Mouse (Mus musculus): ENCODE measurements at regions not wholly inside any gene's neighbourhood (a gene's known extent, or its start where the extent isn't known, plus 50 kb on each side); places are given as distances from the start of the nearest gene placed in this dataset.
A peak's percentile ranks its signal among the peaks of the same experiment; 100 is the strongest.

GRCm38 (mm10) chr12:46507829-46508228, 310.9 kb downstream of the Nova1 start:
- no peaks in the 10 kb centered on the region for H3K36me3 ChIP-seq
- no peak overlapping the region for H3K4me2 ChIP-seq (replicated peaks)
- H3K4me3 ChIP-seq (replicated peaks) = no peak overlapping the region
- no peaks in the 10 kb centered on the region for H3K9me3 ChIP-seq (replicated peaks)
- WGBS = 87% methylated on average over 3 of the region's 3 CpGs
- ATAC-seq (ENCODE audit: insufficient number of reproducible peaks, low FRiP score, low TSS enrichment, low read depth) = no peak
- H3K4me1 ChIP-seq = no peaks in the 10 kb centered on the region
- H3K27ac ChIP-seq (replicated peaks) = no peak overlapping the region
- H3K9ac ChIP-seq = no peak overlapping the region
- no peaks in the 10 kb centered on the region for H3K27me3 ChIP-seq

GRCm38 (mm10) chr12:46492465-46492864, 326.3 kb downstream of the Nova1 start:
- H3K4me1 ChIP-seq = no peaks in the 10 kb centered on the region
- H3K9ac ChIP-seq = no peak overlapping the region
- ATAC-seq (ENCODE audit: insufficient number of reproducible peaks, low FRiP score, low TSS enrichment, low read depth) = no peak
- no peak overlapping the region for H3K4me3 ChIP-seq (replicated peaks)
- 88% methylated on average over 6 of the region's 6 CpGs for WGBS
- H3K4me2 ChIP-seq (replicated peaks) = no peak overlapping the region
- H3K27me3 ChIP-seq = no peaks in the 10 kb centered on the region
- H3K27ac ChIP-seq (replicated peaks) = no peak overlapping the region
- no peaks in the 10 kb centered on the region for H3K36me3 ChIP-seq
- H3K9me3 ChIP-seq (replicated peaks) = no peaks in the 10 kb centered on the region

GRCm38 (mm10) chr12:46450888-46451287, 367.8 kb downstream of the Nova1 start:
- Histone ChIP-seq H3K4me3 (replicated peaks) (no peak overlapping the region), H3K27ac (replicated peaks) (no peak overlapping the region), H3K9ac (no peak overlapping the region), H3K4me1 (no peaks in the 10 kb centered on the region), H3K4me2 (replicated peaks) (no peak overlapping the region), H3K27me3 (no peaks in the 10 kb centered on the region), H3K9me3 (replicated peaks) (no peaks in the 10 kb centered on the region), H3K36me3 (no peaks in the 10 kb centered on the region)
- no peak for ATAC-seq (ENCODE audit: insufficient number of reproducible peaks, low FRiP score, low TSS enrichment, low read depth)

GRCm38 (mm10) chr12:46444644-46445313, 373.9 kb downstream of the Nova1 start:
- 76% methylated on average over 7 of the region's 7 CpGs for WGBS
- H3K36me3 ChIP-seq = no peaks in the 10 kb centered on the region
- H3K27ac ChIP-seq (replicated peaks) = no peak overlapping the region
- H3K27me3 ChIP-seq = no peaks in the 10 kb centered on the region
- H3K4me3 ChIP-seq (replicated peaks) = no peak overlapping the region
- no peak overlapping the region for H3K9ac ChIP-seq
- no peaks in the 10 kb centered on the region for H3K4me1 ChIP-seq
- no peak overlapping the region for H3K4me2 ChIP-seq (replicated peaks)
- H3K9me3 ChIP-seq (replicated peaks) = no peaks in the 10 kb centered on the region
- ATAC-seq (ENCODE audit: insufficient number of reproducible peaks, low FRiP score, low TSS enrichment, low read depth) = no peak

- Histone ChIP-seq H3K4me2 (replicated peaks) (no peak overlapping the region), H3K9ac (no peak overlapping the region), H3K27me3 (no peaks in the 10 kb centered on the region), H3K9me3 (replicated peaks) (no peaks in the 10 kb centered on the region), H3K4me1 (no peaks in the 10 kb centered on the region), H3K27ac (replicated peaks) (no peak overlapping the region), H3K36me3 (no peaks in the 10 kb centered on the region), H3K4me3 (replicated peaks) (no peak overlapping the region)
- no peak for ATAC-seq (ENCODE audit: insufficient number of reproducible peaks, low FRiP score, low TSS enrichment, low read depth)
- 77% methylated on average over 4 of the region's 4 CpGs for WGBS
Observed at GRCm38 (mm10) chr12:46419591-46419990, 399.1 kb downstream of the Nova1 start.

- Histone ChIP-seq H3K27me3 (no peaks in the 10 kb centered on the region), H3K9ac (no peak overlapping the region), H3K4me3 (replicated peaks) (no peak overlapping the region), H3K27ac (replicated peaks) (no peak overlapping the region), H3K9me3 (replicated peaks) (no peaks in the 10 kb centered on the region), H3K36me3 (no peaks in the 10 kb centered on the region), H3K4me1 (no peaks in the 10 kb centered on the region), H3K4me2 (replicated peaks) (no peak overlapping the region)
- 78% methylated on average over 4 of the region's 4 CpGs for WGBS
- no peak for ATAC-seq (ENCODE audit: insufficient number of reproducible peaks, low FRiP score, low TSS enrichment, low read depth)
Observed at GRCm38 (mm10) chr12:46418990-46419389, 399.7 kb downstream of the Nova1 start.

- H3K36me3 ChIP-seq = no peaks in the 10 kb centered on the region
- H3K4me1 ChIP-seq = no peaks in the 10 kb centered on the region
- no peak overlapping the region for H3K27ac ChIP-seq (replicated peaks)
- no peaks in the 10 kb centered on the region for H3K27me3 ChIP-seq
- no peak overlapping the region for H3K9ac ChIP-seq
- WGBS = 69% methylated on average over 3 of the region's 3 CpGs
- no peak overlapping the region for H3K4me2 ChIP-seq (replicated peaks)
- H3K4me3 ChIP-seq (replicated peaks) = no peak overlapping the region
- ATAC-seq (ENCODE audit: insufficient number of reproducible peaks, low FRiP score, low TSS enrichment, low read depth) = no peak
- H3K9me3 ChIP-seq (replicated peaks) = no peaks in the 10 kb centered on the region
Observed at GRCm38 (mm10) chr12:46416765-46417404, 401.8 kb downstream of the Nova1 start.

GRCm38 (mm10) chr12:46416250-46416649, 402.5 kb downstream of the Nova1 start:
- Histone ChIP-seq H3K36me3 (no peaks in the 10 kb centered on the region), H3K4me1 (no peaks in the 10 kb centered on the region), H3K4me2 (replicated peaks) (no peak overlapping the region), H3K9ac (no peak overlapping the region), H3K27me3 (no peaks in the 10 kb centered on the region), H3K27ac (replicated peaks) (no peak overlapping the region), H3K9me3 (replicated peaks) (no peaks in the 10 kb centered on the region), H3K4me3 (replicated peaks) (no peak overlapping the region)
- no peak for ATAC-seq (ENCODE audit: insufficient number of reproducible peaks, low FRiP score, low TSS enrichment, low read depth)

GRCm38 (mm10) chr12:46405674-46406073, 413.1 kb downstream of the Nova1 start:
- H3K4me1 ChIP-seq = no peaks in the 10 kb centered on the region
- H3K27me3 ChIP-seq = no peaks in the 10 kb centered on the region
- ATAC-seq (ENCODE audit: insufficient number of reproducible peaks, low FRiP score, low TSS enrichment, low read depth) = no peak
- H3K4me2 ChIP-seq (replicated peaks) = no peak overlapping the region
- no peak overlapping the region for H3K4me3 ChIP-seq (replicated peaks)
- no peaks in the 10 kb centered on the region for H3K9me3 ChIP-seq (replicated peaks)
- no peak overlapping the region for H3K27ac ChIP-seq (replicated peaks)
- no peak overlapping the region for H3K9ac ChIP-seq
- no peaks in the 10 kb centered on the region for H3K36me3 ChIP-seq

GRCm38 (mm10) chr12:46399653-46399975, 419.1 kb downstream of the Nova1 start:
- peak overlapping the region; percentile 82 for H3K4me2 ChIP-seq (replicated peaks)
- no peak for ATAC-seq (ENCODE audit: insufficient number of reproducible peaks, low FRiP score, low TSS enrichment, low read depth)
- H3K4me3 ChIP-seq (replicated peaks) = peak overlapping the region; percentile 51
- no peaks in the 10 kb centered on the region for H3K9me3 ChIP-seq (replicated peaks)
- WGBS = 1% methylated on average over 14 of the region's 14 CpGs
- H3K9ac ChIP-seq = peak overlapping the region; percentile 6; the same call in 1 of the 2 replicates
- 0 out of 2 replicates have a peak, but pooled peaks cover 2% of the 10 kb centered on the region for H3K4me1 ChIP-seq
- no peak overlapping the region for H3K27ac ChIP-seq (replicated peaks)
- H3K36me3 ChIP-seq = no peaks in the 10 kb centered on the region
- no peaks in the 10 kb centered on the region; the same call in 1 of the 2 replicates for H3K27me3 ChIP-seq

GRCm38 (mm10) chr12:46398875-46399652, 419.7 kb downstream of the Nova1 start:
- WGBS = 5% methylated on average over 23 of the region's 23 CpGs

More at GRCm38 (mm10) chr12:46398875-46399652, 419.7 kb downstream of the Nova1 start:
- Histone ChIP-seq H3K4me3 (replicated peaks) (peak overlapping the region; percentile 51), H3K36me3 (no peaks in the 10 kb centered on the region), H3K4me2 (replicated peaks) (peak overlapping the region; percentile 82), H3K27me3 (no peaks in the 10 kb centered on the region; the same call in 1 of the 2 replicates), H3K27ac (replicated peaks) (no peak overlapping the region), H3K9me3 (replicated peaks) (no peaks in the 10 kb centered on the region), H3K4me1 (0 out of 2 replicates have a peak, but pooled peaks cover 2% of the 10 kb centered on the region), H3K9ac (peak overlapping the region; percentile 6; the same call in 1 of the 2 replicates)
- 0 out of 2 replicates have a peak, but pooled peaks have one; percentile 47 for ATAC-seq (ENCODE audit: insufficient number of reproducible peaks, low FRiP score, low TSS enrichment, low read depth)
